In the genomic region with DNA sequence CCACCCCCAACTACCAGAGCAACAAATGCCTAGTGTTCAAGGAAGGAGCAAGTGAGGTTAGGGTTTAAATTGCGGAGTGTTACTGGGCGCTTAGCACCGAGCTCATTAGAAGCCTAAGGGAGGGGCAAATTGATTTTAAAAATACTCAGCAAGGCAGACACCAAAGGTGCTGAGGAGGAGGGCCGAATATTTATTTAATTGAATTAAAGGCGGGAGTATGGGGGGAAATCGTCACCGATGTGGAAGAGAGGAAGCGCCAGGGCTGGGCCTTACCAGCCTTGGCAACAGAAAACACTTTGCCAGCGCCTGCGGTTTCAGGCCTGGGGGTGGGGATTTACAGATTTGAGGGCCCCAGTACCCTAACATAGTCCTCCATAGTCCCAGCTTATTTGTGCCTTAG, we compare ENCODE assay signal across 7 mouse cellular contexts. TPM values are rescaled to one million over a fixed set of nuclear protein-coding genes. Genes with fewer than 3 reads are reported as not detected.
DNase-seq lines count a peak whose midpoint lies in the region; ATAC-seq lines count a peak whose summit lies in the region.

No protein-coding gene starts in this region.

- 21% methylated on average over 10 of the region's 10 CpGs for WGBS in midbrain, embryonic 16.5 days

- peak; percentile 24 to 40 for DNase-seq in B cell, adult 2 months
- DNase-seq in cerebellum, postnatal 10 days = peak; percentile 64 to 66
- DNase-seq in heart, postnatal 10 days = peak; percentile 11 to 25
- peak; percentile 11 to 18 for DNase-seq in left cerebral cortex, postnatal 36 days (ENCODE audit: low spot score in 2 of 2)
- peak; percentile 6 for DNase-seq in testis, postnatal 14 days (ENCODE audit: low spot score)

- H3K9ac ChIP-seq in midbrain, embryonic 16.5 days (ENCODE audit: low read depth, low read length) = peak overlapping the region; percentile 84

- H3K9me3 ChIP-seq in midbrain, embryonic 16.5 days (replicated peaks; ENCODE audit: control insufficient read depth, low read length, poor library complexity, severe bottlenecking) = no peaks in the 10 kb centered on the region

- peaks cover 4% of the 10 kb centered on the region for H3K4me1 ChIP-seq in midbrain, embryonic 16.5 days (ENCODE audit: control insufficient read depth, insufficient read depth, low read length)

- H3K36me3 ChIP-seq in midbrain, embryonic 16.5 days (ENCODE audit: control insufficient read depth, insufficient read depth, low read length) = no peaks in the 10 kb centered on the region

- H3K4me3 ChIP-seq in midbrain, embryonic 16.5 days (ENCODE audit: low read depth, low read length) = peak overlapping the region; percentile 64

- peak overlapping the region; percentile 93 for H3K27ac ChIP-seq in midbrain, embryonic 16.5 days (ENCODE audit: low read length)

- peak overlapping the region; percentile 67 for H3K4me2 ChIP-seq in midbrain, embryonic 16.5 days (ENCODE audit: low read length)

- peak; percentile 13 for ATAC-seq in CD4-positive, CD25-positive, alpha-beta regulatory T cell, adult 4 months
- peak; percentile 44 for ATAC-seq in midbrain, embryonic 16.5 days

- H3K27me3 ChIP-seq in midbrain, embryonic 16.5 days (ENCODE audit: control insufficient read depth, insufficient read depth, low read depth, low read length) = no peaks in the 10 kb centered on the region

- intact Hi-C loops in heart, postnatal 10 days (cut with DNase I) = loop anchor here (2.0 to 10.0 kb wide), 4 partner anchors 38 to 213 kb away; no protein-coding TSS in a partner anchor
- intact Hi-C loops in left cerebral cortex, postnatal 36 days (cut with DNase I) = loop anchor here (1.0 to 5.0 kb wide), 2 partner anchors 76 to 197 kb away; no protein-coding TSS in a partner anchor

RNA-seq across cellular contexts. Expression of a gene that starts 1.0 kb away (rescaled TPM):
- polyA plus RNA-seq in CD4-positive, CD25-positive, alpha-beta regulatory T cell, adult 4 months (2017; shearing (Covaris generic)) = 10 to 100 TPM; 28.4 to 29.3 TPM
- 10 to 100 TPM; 54.4 to 60.4 TPM for total RNA-seq in heart, postnatal 10 days (2021)
- 10 to 100 TPM; 47.9 to 50.1 TPM for total RNA-seq in left cerebral cortex, postnatal 36 days (2021)
- polyA plus RNA-seq in midbrain, embryonic 16.5 days (2015; fragmentation: Nextera tagmentation; extraction: Ambion mirVana) = 41.9 and 46.1 TPM in 2 replicates

Comparison
In these comparisons a context has a peak if more than half of its experiments do, and no peak if none do; other contexts are left out.
1. Peak in every context shown above with its lines: DNase-seq, ATAC-seq, H3K4me3 ChIP-seq and H3K27ac ChIP-seq.
2. DNase-seq: peak in every context shown above with its lines; median percentile 65 in cerebellum, postnatal 10 days; 32 in B cell, adult 2 months; 18 in heart, postnatal 10 days; 14 in left cerebral cortex, postnatal 36 days; 6 in testis, postnatal 14 days.